Mouse (Mus musculus) limb, embryonic 14.5 days (tissue): ENCODE measurements around the gene Mb. TPM values are rescaled to one million over a fixed set of nuclear protein-coding genes. Genes with fewer than 3 reads are reported as not detected.

ENCODE experiments used
- ATAC-seq: fragments of 200-750 bp; cut with Nextera tagmentation; 2 replicates; pipeline ENCODE4 v1.8.0; 2017; ENCODE audit warnings: low read depth, moderate number of reproducible peaks, moderate TSS enrichment; ENCODE audit not compliant: low FRiP score
- DNase-seq: peaks from one replicate; pipeline ENCODE4 v3.0.0-alpha.2; 2015; ENCODE audit warnings: low spot score
- H3K27ac ChIP-seq: fragments of 300-500 bp; sonication (generic); replicated peaks from 2 replicates; pipeline ENCODE4 v1.5.1; 2014; ENCODE audit warnings: low read depth, mild to moderate bottlenecking, low read length, moderate library complexity, mixed read lengths
- H3K27me3 ChIP-seq: fragments of 300-500 bp; sonication (generic); 2 replicates; pipeline ENCODE4 v1.6.1; 2014; ENCODE audit warnings: low read length, mixed read lengths; ENCODE audit not compliant: control insufficient read depth, insufficient read depth
- H3K36me3 ChIP-seq: fragments of 300-500 bp; sonication (generic); 2 replicates; pipeline ENCODE4 v1.6.1; 2014; ENCODE audit warnings: mild to moderate bottlenecking, low read length, moderate library complexity, mixed read lengths; ENCODE audit not compliant: control insufficient read depth, insufficient read depth
- H3K4me1 ChIP-seq: fragments of 300-500 bp; sonication (generic); 2 replicates; pipeline ENCODE4 v1.6.1; 2014; ENCODE audit warnings: antibody characterized with exemption, low read length, mixed read lengths; ENCODE audit not compliant: control insufficient read depth, insufficient read depth
- H3K4me2 ChIP-seq: fragments of 300-500 bp; sonication (generic); replicated peaks from 2 replicates; pipeline ENCODE4 v1.6.1; 2014; ENCODE audit warnings: low read depth, mild to moderate bottlenecking, low read length, moderate library complexity; ENCODE audit not compliant: severe bottlenecking
- H3K4me3 ChIP-seq: fragments of 300-500 bp; sonication (generic); replicated peaks from 2 replicates; pipeline ENCODE4 v1.5.1; 2014; ENCODE audit warnings: low read length
- H3K9ac ChIP-seq: fragments of 300-500 bp; sonication (generic); 2 replicates; pipeline ENCODE4 v1.6.1; 2014; ENCODE audit warnings: mild to moderate bottlenecking, low read depth, low read length, moderate library complexity; ENCODE audit not compliant: severe bottlenecking
- H3K9me3 ChIP-seq: fragments of 300-500 bp; sonication (generic); 2 replicates; pipeline ENCODE4 v1.6.1; 2016; ENCODE audit warnings: low read length; ENCODE audit not compliant: control insufficient read depth
- POLR2A ChIP-seq: fragments of 200-500 bp; IDR thresholded peaks from 2 replicates; pipeline ENCODE4 v1.8.0; 2012; ENCODE audit warnings: inconsistent platforms, mild to moderate bottlenecking, moderate library complexity, borderline replicate concordance; ENCODE audit not compliant: insufficient read depth, insufficient read length; ENCODE audit errors: extremely low read depth
- WGBS: fragments of 180-500 bp; shearing (Covaris S2); extraction: QIAGEN DNeasy Blood & Tissue Kit; methylation state at CpG from one replicate; pipeline ENCODE4 v1.1.7; 2014; 5-methylcytosine and 5-hydroxymethylcytosine counted together
- polyA plus RNA-seq, 2 experiments: library from polyadenylated mRNA; depleted of rRNA in 1 of 2; stranded (reverse) in 1 of 2; unstranded in 1 of 2; fragments of >200 nt; fragmentation: Nextera tagmentation in 1 of 2; extraction: Ambion mirVana in 1 of 2; gene quantifications; 2 replicates each; pipeline versions ENCODE4 v1.2.1 to v1.2.3; 2012 to 2014

Gene Mb
- polyA plus RNA-seq, 2 experiments: 10.4 to 12.0 TPM

GRCm38 (mm10) chr15:77090531-77090930 is 40.1 kb upstream of the Mb start:
- no peak overlapping the region for H3K4me2 ChIP-seq
- H3K36me3 ChIP-seq: peaks cover 81% of the 10 kb centered on the region
- ATAC-seq (no peak), DNase-seq (no peak)
- no peaks in the 10 kb centered on the region for H3K9me3 ChIP-seq
- WGBS: 69% methylated on average over 5 of the region's 5 CpGs
- no peak overlapping the region for H3K27ac ChIP-seq
- TF ChIP-seq POLR2A: no peak
- H3K9ac ChIP-seq: no peak overlapping the region
- H3K4me3 ChIP-seq: no peak overlapping the region
- no peaks in the 10 kb centered on the region for H3K27me3 ChIP-seq
- no peaks in the 10 kb centered on the region for H3K4me1 ChIP-seq

GRCm38 (mm10) chr15:77089249-77089648 is 38.8 kb upstream of the Mb start:
- H3K4me1 ChIP-seq: no peaks in the 10 kb centered on the region
- TF ChIP-seq POLR2A: no peak
- ATAC-seq (no peak), DNase-seq (peak; percentile 36)
- no peaks in the 10 kb centered on the region for H3K27me3 ChIP-seq
- no peak overlapping the region for H3K4me3 ChIP-seq
- peaks cover 82% of the 10 kb centered on the region for H3K36me3 ChIP-seq
- 59% methylated on average over 11 of the region's 11 CpGs for WGBS
- no peak overlapping the region for H3K9ac ChIP-seq
- H3K4me2 ChIP-seq: no peak overlapping the region
- H3K9me3 ChIP-seq: no peaks in the 10 kb centered on the region
- no peak overlapping the region for H3K27ac ChIP-seq

DNA sequence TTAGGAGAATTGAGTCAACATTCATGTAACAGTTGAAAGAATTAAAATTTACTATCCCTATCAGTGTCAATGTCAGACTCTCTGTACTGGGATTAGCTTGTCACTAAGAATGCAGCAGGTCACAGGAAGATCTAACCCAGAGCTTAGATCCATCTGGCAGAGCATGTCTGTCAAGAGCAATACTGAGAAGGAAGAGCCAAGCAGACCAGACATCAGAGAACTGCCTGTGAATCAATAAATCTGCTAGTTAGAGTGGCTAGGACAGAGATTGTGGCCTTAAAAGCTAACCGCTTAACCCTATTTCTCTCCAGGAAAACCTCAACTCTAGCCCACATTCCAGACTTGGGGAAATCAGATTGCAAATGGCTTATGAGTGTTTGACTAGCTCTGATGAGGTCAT is 36.0 kb upstream of the Mb start:
- Histone ChIP-seq H3K4me2 (no peak overlapping the region), H3K9ac (no peak overlapping the region), H3K27ac (no peak overlapping the region), H3K9me3 (no peaks in the 10 kb centered on the region), H3K36me3 (peaks cover 84% of the 10 kb centered on the region), H3K4me1 (no peaks in the 10 kb centered on the region), H3K27me3 (no peaks in the 10 kb centered on the region), H3K4me3 (no peak overlapping the region)
- DNase-seq (no peak), ATAC-seq (no peak)
- TF ChIP-seq POLR2A: no peak
- WGBS: 83% methylated on average over 1 of the region's 1 CpGs

- no peak overlapping the region for H3K4me2 ChIP-seq
- H3K9me3 ChIP-seq: no peaks in the 10 kb centered on the region
- 89% methylated on average over 7 of the region's 7 CpGs for WGBS
- ATAC-seq (no peak), DNase-seq (no peak)
- H3K4me1 ChIP-seq: no peaks in the 10 kb centered on the region
- no peak overlapping the region for H3K9ac ChIP-seq
- H3K27ac ChIP-seq: no peak overlapping the region
- peaks cover 81% of the 10 kb centered on the region for H3K36me3 ChIP-seq
- H3K27me3 ChIP-seq: no peaks in the 10 kb centered on the region
- TF ChIP-seq POLR2A: no peak
- H3K4me3 ChIP-seq: no peak overlapping the region
These were observed 35.3 kb upstream of the Mb start for GRCm38 (mm10) chr15:77085818-77086217.

GRCm38 (mm10) chr15:77081454-77081853 is 31.0 kb upstream of the Mb start:
- peak overlapping the region; percentile 33; the same call in 1 of the 2 replicates for H3K27ac ChIP-seq
- H3K4me2 ChIP-seq: no peak overlapping the region
- H3K36me3 ChIP-seq: peaks cover 89% of the 10 kb centered on the region
- TF ChIP-seq POLR2A: no peak
- no peaks in the 10 kb centered on the region for H3K27me3 ChIP-seq
- H3K9me3 ChIP-seq: no peaks in the 10 kb centered on the region
- H3K4me1 ChIP-seq: 0 out of 2 replicates have a peak, but pooled peaks cover 6% of the 10 kb centered on the region
- ATAC-seq: no peak
- no peak for DNase-seq
- WGBS: 74% methylated on average over 5 of the region's 5 CpGs
- no peak overlapping the region for H3K9ac ChIP-seq
- H3K4me3 ChIP-seq: no peak overlapping the region

- DNase-seq: no peak
- 76% methylated on average over 14 of the region's 14 CpGs for WGBS
- 0 out of 2 replicates have a peak, but pooled peaks cover 6% of the 10 kb centered on the region for H3K4me1 ChIP-seq
- ATAC-seq: no peak
- H3K36me3 ChIP-seq: peaks cover 90% of the 10 kb centered on the region
- TF ChIP-seq POLR2A: no peak
- no peak overlapping the region for H3K4me2 ChIP-seq
- H3K27ac ChIP-seq: peak overlapping the region; percentile 33; the same call in 1 of the 2 replicates
- H3K27me3 ChIP-seq: no peaks in the 10 kb centered on the region
- H3K9ac ChIP-seq: no peak overlapping the region
- no peaks in the 10 kb centered on the region for H3K9me3 ChIP-seq
- H3K4me3 ChIP-seq: no peak overlapping the region
These were observed 30.3 kb upstream of the Mb start for GRCm38 (mm10) chr15:77080684-77081254.
